Mouse (Mus musculus): Measurements from ENCODE around the gene Dcun1d3. TPM values are rescaled to one million over a fixed set of nuclear protein-coding genes. Genes with fewer than 3 reads are reported as not detected.

Dcun1d3 gene
- total and polyA plus RNA-seq, 3 experiments: 3.2 to 5.2 (median 4.2) TPM

GRCm38 (mm10) chr7:119920457-119920856 lies 24.4 kb upstream of the Dcun1d3 start (continued):
- no peak for TF ChIP-seq SIN3A (IDR thresholded peaks at IDR 0.05; ENCODE audit: low read length)
- no peak for TF ChIP-seq MYC (IDR thresholded peaks at IDR 0.05; ENCODE audit: low read depth, low read length)
- no peak for TF ChIP-seq RCOR1 (conservative IDR thresholded peaks at IDR 0.05; ENCODE audit: low read depth, low read length)

GRCm38 (mm10) chr7:119911727-119912126 lies 15.6 kb upstream of the Dcun1d3 start:
- Histone ChIP-seq H3K9me3 (replicated peaks; ENCODE audit: low read length) (no peaks in the 10 kb centered on the region), H3K27me3 (replicated peaks) (no peaks in the 10 kb centered on the region), H3K4me1 (ENCODE audit: control insufficient read depth in 1 of 2, insufficient read depth in 2 of 2) (peaks cover 5 to 6% of the 10 kb centered on the region in 2 experiments), H3K79me2 (replicated peaks; ENCODE audit: control insufficient read depth, extremely low read depth, insufficient read depth, poor library complexity, severe bottlenecking) (no peaks in the 10 kb centered on the region), H3K4me3 (replicated peaks in 1 of 3; ENCODE audit: low read depth in 2 of 3, low read length in 2 of 3, poor library complexity in 1 of 3) (no peak overlapping the region), H3K4me2 (ENCODE audit: insufficient read depth, low read depth, poor library complexity, severe bottlenecking) (no peak overlapping the region), H3K9ac (ENCODE audit: insufficient read depth, low read depth) (no peak overlapping the region), H3K27ac (ENCODE audit: insufficient read depth, low read depth) (no peak overlapping the region), H3K36me3 (replicated peaks in 1 of 2; ENCODE audit: control insufficient read depth in 1 of 2, insufficient read depth in 1 of 2, low read length in 1 of 2) (no peaks in the 10 kb centered on the region)
- TF ChIP-seq BHLHE40 (IDR thresholded peaks at IDR 0.05; ENCODE audit: low read depth, low read length) (no peak), MEF2A (IDR thresholded peaks at IDR 0.05; ENCODE audit: borderline replicate concordance, low read depth, low read length) (no peak), ZKSCAN1 (IDR thresholded peaks at IDR 0.05; ENCODE audit: borderline replicate concordance, low read depth, low read length) (no peak), UBTF (IDR thresholded peaks at IDR 0.05; ENCODE audit: low read depth, low read length) (no peak), RCOR1 (conservative IDR thresholded peaks at IDR 0.05; ENCODE audit: low read depth, low read length) (no peak), ELF1 (IDR thresholded peaks at IDR 0.05; ENCODE audit: low read depth, low read length) (no peak), KAT2A (IDR thresholded peaks at IDR 0.05; ENCODE audit: insufficient replicate concordance, low read length) (no peak), ZC3H11A (IDR thresholded peaks at IDR 0.05; ENCODE audit: low read depth, low read length) (no peak), TCF12 (IDR thresholded peaks at IDR 0.05; ENCODE audit: low read depth, low read length) (no peak), SMC3 (IDR thresholded peaks at IDR 0.05; ENCODE audit: low read depth, low read length) (no peak), NELFE (IDR thresholded peaks at IDR 0.05; ENCODE audit: low read depth, low read length) (no peak), SIN3A (IDR thresholded peaks at IDR 0.05; ENCODE audit: low read length) (no peak), ZMIZ1 (IDR thresholded peaks at IDR 0.05; ENCODE audit: low read depth, low read length) (no peak), CTCF (conservative IDR thresholded peaks at IDR 0.05 in 1 of 2, IDR thresholded peaks at IDR 0.05 in 1 of 2; ENCODE audit: low read depth in 2 of 2, low read length in 2 of 2) (no peak), HCFC1 (IDR thresholded peaks at IDR 0.05; ENCODE audit: low read depth, low read length) (no peak), MAFK (IDR thresholded peaks at IDR 0.05; ENCODE audit: insufficient replicate concordance, low read length) (no peak), NRF1 (IDR thresholded peaks at IDR 0.05; ENCODE audit: low read depth, low read length) (no peak), TBP (conservative IDR thresholded peaks at IDR 0.05; ENCODE audit: low read depth, low read length) (no peak), GABPA (IDR thresholded peaks at IDR 0.05; ENCODE audit: insufficient replicate concordance, low read depth, low read length) (no peak)
- in situ Hi-C loops (cut with MboI; ENCODE audit: low pct_ligation_motif_present, low pct_unique_long_range_greater_than_20kb, low sequenced_read_pairs) (no loop called here), dilution Hi-C loops (cut with MboI; ENCODE audit: extremely low pct_ligation_motif_present, extremely low pct_unique_long_range_greater_than_20kb, low sequenced_read_pairs) (no loop called here)
- no peak for DNase-seq (ENCODE audit: extremely low read depth)
